Mouse (Mus musculus) gastrocnemius, postnatal 25 days (tissue): Measurements from ENCODE around the gene Psmc5. TPM values are rescaled to one million over a fixed set of nuclear protein-coding genes. Genes with fewer than 3 reads are reported as not detected.

Source experiments
- DNase-seq: peaks from one replicate; pipeline ENCODE4 v3.0.0; 2022
- total RNA-seq, 2 experiments: library from RNA; stranded (reverse); gene quantifications; 1 replicate in 1 of 2; 2 replicates in 1 of 2; pipeline ENCODE4 v1.2.3; 2021

Psmc5 gene
- total RNA-seq, 2 experiments from 2014 or later = 126 to 130 TPM

DNA sequence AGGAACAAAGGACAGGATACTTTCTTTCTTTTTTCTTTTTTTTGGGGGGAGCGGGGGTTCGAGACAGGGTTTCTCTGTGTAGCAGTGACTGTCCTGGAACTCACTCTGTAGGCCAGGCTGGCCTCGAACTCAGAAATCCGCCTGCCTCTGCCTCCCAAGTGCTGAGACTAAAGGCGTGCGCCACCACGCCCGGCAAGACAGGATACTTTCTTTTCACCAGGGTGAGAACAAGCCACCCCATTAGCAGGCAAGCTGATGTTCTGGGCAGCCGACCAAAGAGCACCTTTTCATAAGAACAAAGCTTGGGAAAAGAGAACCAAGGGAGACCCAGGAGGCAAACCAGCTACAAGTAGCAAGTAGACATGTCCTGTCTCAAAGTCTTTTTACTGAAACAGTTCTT, 50.8 kb downstream of the Psmc5 start:
- DNase-seq = no peak

DNA sequence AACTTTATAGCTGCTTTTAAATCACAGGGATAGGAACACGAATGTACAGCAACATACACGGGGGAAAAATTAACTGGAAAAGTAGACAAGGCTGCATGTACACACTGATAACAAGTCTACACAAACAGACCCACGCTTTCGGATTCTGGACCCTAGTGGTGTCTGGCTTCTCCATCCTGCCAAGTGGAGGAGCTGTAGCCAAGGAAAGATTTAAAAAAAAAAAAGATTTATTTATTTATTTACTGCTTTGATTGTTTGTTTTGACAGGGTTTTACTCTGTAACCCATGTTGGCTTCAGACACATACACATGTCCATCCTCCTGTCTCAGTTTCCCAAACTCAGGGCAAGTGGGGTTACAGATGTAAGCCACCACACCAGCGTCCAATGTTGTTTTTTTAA, 51.5 kb downstream of the Psmc5 start:
- no peak for DNase-seq

DNA sequence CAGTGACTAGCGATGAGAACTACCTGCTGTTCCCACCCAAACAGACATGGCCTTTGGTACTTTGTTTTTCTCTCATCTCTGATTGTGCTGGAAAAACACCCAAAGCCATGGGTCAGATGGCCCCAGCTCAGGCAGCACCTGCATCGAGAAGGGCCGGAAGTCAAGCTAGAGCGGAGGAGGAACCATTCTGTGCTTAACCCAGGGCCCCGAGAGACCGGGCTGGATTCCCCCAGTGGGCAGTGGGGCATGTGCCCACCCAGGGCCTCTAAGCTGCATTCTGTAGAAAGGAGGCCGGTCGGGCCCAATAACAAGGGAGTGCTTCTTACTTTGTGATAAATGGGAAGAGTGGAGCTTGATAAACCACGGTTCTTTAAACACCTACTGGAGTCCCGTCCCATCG, 52.2 kb downstream of the Psmc5 start:
- no peak for DNase-seq

DNA sequence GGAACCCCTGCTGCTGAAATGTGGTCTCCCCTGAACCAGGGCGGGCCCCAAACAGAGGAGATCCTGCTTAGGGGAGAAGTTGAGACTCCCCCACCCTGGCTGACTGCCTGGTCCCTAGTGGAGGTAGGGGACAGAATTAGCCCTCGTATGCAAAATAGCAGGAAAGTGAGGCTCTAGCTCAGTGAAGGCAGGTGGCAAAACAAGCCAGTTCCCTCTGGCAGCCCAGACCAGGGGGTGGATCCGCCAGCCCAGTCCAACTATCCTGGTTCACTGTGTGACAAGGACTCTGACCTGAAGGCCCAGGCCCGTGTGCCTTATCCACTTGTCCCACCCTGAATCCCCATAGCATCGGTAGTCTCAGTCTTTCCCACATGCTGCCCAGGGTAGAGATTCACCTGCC, 54.2 kb downstream of the Psmc5 start:
- no peak for DNase-seq

Other genes starting within 250 kb of the Psmc5 start
- not detected for gene Kcnh6, start 248.0 kb upstream of the Psmc5 start, total RNA-seq
- 10 to 100 TPM; 25.9 to 26.1 TPM for gene Dcaf7, start 219.3 kb upstream of the Psmc5 start, total RNA-seq
- 10 to 100 TPM; 42.1 to 44.3 TPM for gene Taco1, start 190.1 kb upstream of the Psmc5 start, total RNA-seq
- 10 to 100 TPM; 18.5 to 20.8 TPM for gene Map3k3, start 171.5 kb upstream of the Psmc5 start, total RNA-seq
- gene Gm10840, start 95.3 kb upstream of the Psmc5 start, total RNA-seq = not detected
- gene Limd2, start 95.3 kb upstream of the Psmc5 start, total RNA-seq = 1 to 10 TPM; 1.9 to 3.3 TPM
- 10 to 100 TPM in 1 of 2 experiments, 1 to 10 TPM in 1; 9.8 to 10.2 TPM for gene Strada, start 54.0 kb upstream of the Psmc5 start, total RNA-seq
- gene Ccdc47, start 39.8 kb upstream of the Psmc5 start, total RNA-seq = 10 to 100 TPM; 58.1 to 69.1 TPM
- 10 to 100 TPM; 20.2 to 20.7 TPM for gene Ddx42, start 39.2 kb upstream of the Psmc5 start, total RNA-seq
- gene Ftsj3, start 75 bp upstream of the Psmc5 start, total RNA-seq = 10 to 100 TPM; 19.4 to 21.9 TPM
- gene Smarcd2, start 16.8 kb downstream of the Psmc5 start, total RNA-seq = 10 to 100 TPM; 10.3 to 16.6 TPM
- gene Tcam1, start 20.5 kb downstream of the Psmc5 start, total RNA-seq = under 1 TPM in 1 of 2 experiments, not detected in 1; 0.08 TPM
- gene Gh, start 45.7 kb downstream of the Psmc5 start, total RNA-seq = not detected
- under 1 TPM; 0.51 to 0.70 TPM for gene Cd79b, start 58.6 kb downstream of the Psmc5 start, total RNA-seq
- gene Scn4a, start 97.1 kb downstream of the Psmc5 start, total RNA-seq = 100 to 1,000 TPM; 310 to 342 TPM
- 1 to 10 TPM; 7.0 to 8.0 TPM for gene Prr29, start 109.3 kb downstream of the Psmc5 start, total RNA-seq
- 1 to 10 TPM; 4.3 to 7.2 TPM for gene Icam2, start 131.9 kb downstream of the Psmc5 start, total RNA-seq
- gene Ern1, start 231.7 kb downstream of the Psmc5 start, total RNA-seq = 1 to 10 TPM; 7.0 to 7.2 TPM